Mouse (Mus musculus): ENCODE results near the gene Utp4.

GRCm38 (mm10) chr8:106953571-106953970, 60.1 kb downstream of the Utp4 start:
- no peak for TF ChIP-seq CTCF (conservative IDR thresholded peaks at IDR 0.05; ENCODE audit: low read length)
- TF ChIP-seq POU5F1 (IDR thresholded peaks at IDR 0.05; ENCODE audit: borderline replicate concordance, low read length), result no peak

Measured in E14TG2a.4 (cell line).